Mouse (Mus musculus) MEL-GATA-1-ER (cell line): Measurements from ENCODE around the gene Olfr48.

Source experiments
- DNase-seq: peaks from one replicate; pipeline ENCODE4 v3.0.0-alpha.2; 2012; ENCODE audit warnings: low read depth; ENCODE audit errors: extremely low read depth

Olfr48 gene

GRCm38 (mm10) chr2:89848105-89848504 is at the start of gene Olfr48:
Gene Olfr48, minus strand, starts transcription at chr2:89848205.
- no peak for DNase-seq

- no peak for DNase-seq
Observed at GRCm38 (mm10) chr2:89878137-89878536, 30.1 kb upstream of the Olfr48 start, which contains the start of gene Olfr1257. Gene Olfr1257, plus strand, starts transcription at chr2:89878437.

GRCm38 (mm10) chr2:89849230-89849629 is 1.2 kb upstream of the Olfr48 start:
- DNase-seq: no peak

GRCm38 (mm10) chr2:89841455-89841854 is 6.5 kb downstream of the Olfr48 start, which contains the start of gene Olfr1256:
Gene Olfr1256, minus strand, starts transcription at chr2:89841555.
- DNase-seq: no peak

- DNase-seq: no peak
Observed at GRCm38 (mm10) chr2:89820216-89820615, 27.8 kb downstream of the Olfr48 start.

GRCm38 (mm10) chr2:89811751-89812150 is 36.3 kb downstream of the Olfr48 start, which contains the start of gene Olfr1255:
Gene Olfr1255, plus strand, starts transcription at chr2:89812051.
- DNase-seq: no peak

- no peak for DNase-seq
Observed at GRCm38 (mm10) chr2:89810751-89811150, 37.3 kb downstream of the Olfr48 start.

- no peak for DNase-seq
Observed at GRCm38 (mm10) chr2:89799583-89799982, 48.4 kb downstream of the Olfr48 start.

- no peak for DNase-seq
Observed at GRCm38 (mm10) chr2:89793519-89793918, 54.5 kb downstream of the Olfr48 start, which contains the start of gene Olfr1254. Gene Olfr1254, minus strand, starts transcription at chr2:89793619.
